Comparison of ENCODE assay signal across 8 mouse cellular contexts in the genomic region with DNA sequence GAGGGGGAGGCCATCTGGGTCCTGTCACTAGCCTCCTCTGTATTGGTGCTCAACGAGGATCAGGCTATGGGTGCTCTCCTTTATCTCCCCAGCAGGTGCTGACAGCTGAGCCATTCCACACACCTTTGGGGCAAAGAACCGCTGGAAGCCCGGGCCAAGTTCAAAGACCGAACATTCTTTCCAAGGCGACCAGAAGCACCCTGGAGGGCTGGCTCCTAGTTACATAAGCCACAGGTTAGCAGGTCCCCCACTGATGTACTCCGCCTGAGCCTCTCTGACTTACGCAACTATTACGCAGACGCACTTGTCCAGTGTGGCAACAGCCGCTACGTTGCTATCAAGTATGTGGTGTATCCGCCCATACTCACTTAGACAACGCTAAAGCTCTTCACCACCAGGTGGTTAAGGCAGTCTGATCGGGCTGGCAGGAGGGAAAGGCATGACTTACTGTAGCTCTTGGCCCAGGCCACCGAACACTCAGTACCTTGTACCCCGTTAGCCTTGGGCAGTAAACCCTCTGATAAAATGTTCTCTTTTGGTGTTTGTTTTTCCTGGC.
DNase-seq lines count a peak whose midpoint lies in the region; ATAC-seq and TF ChIP-seq lines count a peak whose summit lies in the region.

No protein-coding gene starts in this region.

- no peaks in the 10 kb centered on the region for H3K27me3 ChIP-seq in kidney, adult 2 months (replicated peaks; ENCODE audit: control insufficient read depth, insufficient read depth, low read length)
- H3K27me3 ChIP-seq in hindbrain, embryonic 11.5 days (ENCODE audit: control insufficient read depth, insufficient read depth, low read length): no peaks in the 10 kb centered on the region
- H3K27me3 ChIP-seq in forebrain, embryonic 15.5 days: no peaks in the 10 kb centered on the region
- H3K27me3 ChIP-seq in hindbrain, embryonic 10.5 days (ENCODE audit: insufficient read depth, poor library complexity, severe bottlenecking): no peaks in the 10 kb centered on the region

- peak; percentile 98 for DNase-seq in gonadal fat pad, adult 2 months (ENCODE audit: low read depth)
- DNase-seq in kidney, adult 2 months: peak; percentile 92
- peak; percentile 39 for DNase-seq in lung, postnatal 14 days
- no peak for DNase-seq in hindbrain, embryonic 11.5 days (ENCODE audit: low spot score)
- DNase-seq in hindbrain, embryonic 10.5 days (ENCODE audit: low spot score): no peak

- no peaks in the 10 kb centered on the region for H3K9me3 ChIP-seq in hindbrain, embryonic 11.5 days (ENCODE audit: control insufficient read depth, low read length)
- H3K9me3 ChIP-seq in forebrain, embryonic 15.5 days: no peaks in the 10 kb centered on the region
- H3K9me3 ChIP-seq in hindbrain, embryonic 10.5 days: no peaks in the 10 kb centered on the region

- H3K36me3 ChIP-seq in kidney, adult 2 months (ENCODE audit: control insufficient read depth, insufficient read depth, low read length): no peaks in the 10 kb centered on the region
- H3K36me3 ChIP-seq in hindbrain, embryonic 11.5 days (ENCODE audit: control insufficient read depth, insufficient read depth, low read length): no peaks in the 10 kb centered on the region
- no peaks in the 10 kb centered on the region for H3K36me3 ChIP-seq in forebrain, embryonic 15.5 days
- no peaks in the 10 kb centered on the region for H3K36me3 ChIP-seq in hindbrain, embryonic 10.5 days

- H3K4me3 ChIP-seq in bone marrow, adult 2 months (replicated peaks; ENCODE audit: control insufficient read depth, low read depth, low read length): no peak overlapping the region
- H3K4me3 ChIP-seq in kidney, adult 2 months (ENCODE audit: insufficient read depth, low read depth, low read length): no peak overlapping the region
- no peak overlapping the region for H3K4me3 ChIP-seq in hindbrain, embryonic 11.5 days (ENCODE audit: low read depth, low read length)
- H3K4me3 ChIP-seq in forebrain, embryonic 15.5 days: no peak overlapping the region
- no peak overlapping the region for H3K4me3 ChIP-seq in hindbrain, embryonic 10.5 days

- H3K27ac ChIP-seq in bone marrow, adult 2 months (ENCODE audit: control insufficient read depth, insufficient read depth, low read depth, low read length, poor library complexity): peak overlapping the region; percentile 76
- H3K27ac ChIP-seq in kidney, adult 2 months (ENCODE audit: insufficient read depth, low read depth, low read length): peak overlapping the region; percentile 69
- H3K27ac ChIP-seq in hindbrain, embryonic 11.5 days (ENCODE audit: low read depth, low read length): no peak overlapping the region
- no peak overlapping the region for H3K27ac ChIP-seq in forebrain, embryonic 15.5 days (replicated peaks)
- H3K27ac ChIP-seq in hindbrain, embryonic 10.5 days: no peak overlapping the region

- H3K4me1 ChIP-seq in bone marrow, adult 2 months (ENCODE audit: control insufficient read depth, insufficient read depth, low read length): peaks cover 3% of the 10 kb centered on the region; the same call in 1 of the 2 replicates
- peaks cover 22% of the 10 kb centered on the region for H3K4me1 ChIP-seq in kidney, adult 2 months (ENCODE audit: control insufficient read depth, insufficient read depth, low read length)
- no peaks in the 10 kb centered on the region for H3K4me1 ChIP-seq in hindbrain, embryonic 11.5 days (replicated peaks; ENCODE audit: control insufficient read depth, insufficient read depth, low read length)
- no peaks in the 10 kb centered on the region for H3K4me1 ChIP-seq in forebrain, embryonic 15.5 days
- H3K4me1 ChIP-seq in hindbrain, embryonic 10.5 days (replicated peaks): no peaks in the 10 kb centered on the region

- peak; percentile 39 for TF ChIP-seq CTCF in bone marrow, adult 2 months (IDR thresholded peaks at IDR 0.05; ENCODE audit: control insufficient read depth, insufficient read depth, low read length)
- peak; percentile 50 for TF ChIP-seq CTCF in kidney, adult 2 months (conservative IDR thresholded peaks at IDR 0.05; ENCODE audit: insufficient read depth, insufficient read length, low read depth, low read length)

- H3K4me2 ChIP-seq in hindbrain, embryonic 11.5 days (replicated peaks; ENCODE audit: low read depth, low read length): no peak overlapping the region
- H3K4me2 ChIP-seq in forebrain, embryonic 15.5 days (replicated peaks): no peak overlapping the region

- H3K9ac ChIP-seq in hindbrain, embryonic 11.5 days (ENCODE audit: low read depth, low read length): no peak overlapping the region
- H3K9ac ChIP-seq in forebrain, embryonic 15.5 days (replicated peaks): no peak overlapping the region

- no peak for ATAC-seq in hindbrain, embryonic 11.5 days (ENCODE audit: low FRiP score)
- no peak for ATAC-seq in forebrain, embryonic 15.5 days (replicated peaks)
- ATAC-seq in erythroid progenitor cell, adult 5-6 weeks (replicated peaks; ENCODE audit: low FRiP score, poor library complexity, severe bottlenecking): no peak

- WGBS in bone marrow, adult 2 months: 52% methylated on average over 16 of the region's 16 CpGs
- WGBS in kidney, adult 2 months: 46% methylated on average over 16 of the region's 16 CpGs
- WGBS in hindbrain, embryonic 11.5 days: 88% methylated on average over 16 of the region's 16 CpGs
- 84% methylated on average over 16 of the region's 16 CpGs for WGBS in forebrain, embryonic 15.5 days
- 88% methylated on average over 16 of the region's 16 CpGs for WGBS in hindbrain, embryonic 10.5 days

- no peak for TF ChIP-seq POLR2A in bone marrow, adult 2 months (IDR thresholded peaks at IDR 0.05; ENCODE audit: borderline replicate concordance, control insufficient read depth, low read depth, low read length)
- no peak for TF ChIP-seq POLR2A in kidney, adult 2 months (IDR thresholded peaks at IDR 0.05; ENCODE audit: low read depth, low read length)

Comparison
In these comparisons a context has a peak if more than half of its experiments do, and no peak if none do; other contexts are left out.
1. H3K27ac ChIP-seq: peak in bone marrow, adult 2 months (single experiment) and kidney, adult 2 months (single experiment); none in hindbrain, embryonic 11.5 days (single experiment), forebrain, embryonic 15.5 days (single experiment) and hindbrain, embryonic 10.5 days (single experiment).
2. DNase-seq: peak in gonadal fat pad, adult 2 months (single experiment), kidney, adult 2 months (single experiment) and lung, postnatal 14 days (single experiment); none in hindbrain, embryonic 11.5 days (single experiment) and hindbrain, embryonic 10.5 days (single experiment).